Mouse (Mus musculus) MEL (cell line): Measurements from ENCODE around the gene Rab30.

Experiments used
- CTCF ChIP-seq, 3 experiments: IDR thresholded peaks in 2 of 3; conservative IDR thresholded peaks in 1 of 3; 2 replicates each; pipeline ENCODE4 v1.5.1; 2011 to 2012; ENCODE audit warnings: low read length in 3 of 3, low read depth in 2 of 3, mild to moderate bottlenecking in 2 of 3, improper control_type of control experiment in 1 of 3, inconsistent platforms in 1 of 3, mixed read lengths in 1 of 3, moderate library complexity in 1 of 3; ENCODE audit not compliant: control insufficient read depth in 1 of 3, insufficient read depth in 1 of 3, poor library complexity in 1 of 3, severe bottlenecking in 1 of 3
- EP300 ChIP-seq, 2 experiments: IDR thresholded peaks; 2 replicates each; pipeline ENCODE4 v1.6.1; 2011; ENCODE audit warnings: improper control_type of control experiment in 2 of 2, low read length in 2 of 2, low read depth in 1 of 2, mild to moderate bottlenecking in 1 of 2
- MAFK ChIP-seq: IDR thresholded peaks from 2 replicates; pipeline ENCODE4 v1.6.1; 2011; ENCODE audit warnings: low read depth, mild to moderate bottlenecking, low read length, improper control_type of control experiment, borderline replicate concordance
- MAX ChIP-seq: IDR thresholded peaks from 2 replicates; pipeline ENCODE4 v1.6.1; 2011; ENCODE audit warnings: low read length, improper control_type of control experiment
- MEF2A ChIP-seq: IDR thresholded peaks from 2 replicates; pipeline ENCODE4 v1.6.1; 2014; ENCODE audit warnings: low read depth, mild to moderate bottlenecking, inconsistent platforms, low read length, improper control_type of control experiment; ENCODE audit not compliant: poor library complexity, insufficient replicate concordance, severe bottlenecking; ENCODE audit errors: extremely low read depth
- MXI1 ChIP-seq: IDR thresholded peaks from 2 replicates; pipeline ENCODE4 v1.6.1; 2011; ENCODE audit warnings: mild to moderate bottlenecking, low read depth, low read length, improper control_type of control experiment
- NELFE ChIP-seq: IDR thresholded peaks from 2 replicates; pipeline ENCODE4 v1.6.1; 2011; ENCODE audit warnings: low read depth, low read length, improper control_type of control experiment
- NRF1 ChIP-seq: IDR thresholded peaks from 2 replicates; pipeline ENCODE4 v1.6.1; 2014; ENCODE audit warnings: low read depth, mild to moderate bottlenecking, inconsistent platforms, low read length, improper control_type of control experiment, moderate library complexity; ENCODE audit not compliant: poor library complexity, insufficient read depth, severe bottlenecking
- TBP ChIP-seq: IDR thresholded peaks from 2 replicates; pipeline ENCODE4 v1.8.0; 2011; ENCODE audit warnings: low read depth, low read length, improper control_type of control experiment
- TCF12 ChIP-seq: IDR thresholded peaks from 2 replicates; pipeline ENCODE4 v1.6.1; 2014; ENCODE audit warnings: low read depth, mild to moderate bottlenecking, inconsistent platforms, low read length, improper control_type of control experiment, moderate library complexity
- ZMIZ1 ChIP-seq: IDR thresholded peaks from 2 replicates; pipeline ENCODE4 v1.6.1; 2012; ENCODE audit warnings: low read depth, mild to moderate bottlenecking, inconsistent platforms, low read length, improper control_type of control experiment, moderate library complexity
- ZNF384 ChIP-seq: IDR thresholded peaks from 2 replicates; pipeline ENCODE4 v1.6.1; 2012; ENCODE audit warnings: low read depth, mild to moderate bottlenecking, inconsistent platforms, low read length, improper control_type of control experiment

DNA sequence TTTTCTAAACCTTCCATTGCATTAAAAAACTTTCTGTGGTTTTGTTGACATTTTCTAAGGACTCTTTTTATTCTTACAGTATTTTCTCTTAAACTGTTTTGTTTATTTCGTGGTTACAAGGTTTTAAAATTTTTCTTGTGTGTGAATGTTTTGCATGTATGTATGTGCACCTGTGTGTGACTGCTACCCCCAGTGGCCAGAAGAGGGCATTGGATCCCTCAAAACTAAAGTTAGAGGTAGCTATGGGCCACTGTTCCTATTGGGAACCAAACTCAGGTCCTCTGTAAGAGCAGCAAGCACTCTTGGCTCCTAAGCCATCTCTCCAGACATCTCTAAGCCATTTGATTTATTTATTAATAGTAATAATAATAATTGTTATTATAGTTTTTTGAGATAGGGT is 40.0 kb downstream of the Rab30 start:
- no peak for TF ChIP-seq TCF12
- TF ChIP-seq ZMIZ1 = no peak
- no peak for TF ChIP-seq NRF1
- TF ChIP-seq NELFE = no peak
- no peak for TF ChIP-seq EP300 (IDR thresholded peaks at IDR 0.05; ENCODE audit: low read depth in 1 of 2, low read length in 2 of 2)
- TF ChIP-seq MEF2A = no peak
- TF ChIP-seq ZNF384 = no peak
- no peak for TF ChIP-seq TBP
- no peak for TF ChIP-seq MAFK
- no peak for TF ChIP-seq CTCF (IDR thresholded peaks at IDR 0.05 in 2 of 3, conservative IDR thresholded peaks at IDR 0.05 in 1 of 3; ENCODE audit: control insufficient read depth in 1 of 3, insufficient read depth in 1 of 3, low read depth in 2 of 3, low read length in 3 of 3, poor library complexity in 1 of 3, severe bottlenecking in 1 of 3)
- TF ChIP-seq MXI1 = no peak
- TF ChIP-seq MAX = no peak
